Mouse (Mus musculus): Measurements from ENCODE around the gene Mansc4. TPM values are rescaled to one million over a fixed set of nuclear protein-coding genes. Genes with fewer than 3 reads are reported as not detected.

The Mansc4 gene
- total and polyA plus RNA-seq, 3 experiments, result not detected

GRCm38 (mm10) chr6:147032303-147032925 is 54.4 kb downstream of the Mansc4 start, which contains the start of gene Rep15:
Gene Rep15, plus strand, starts transcription at chr6:147032584.
- TF ChIP-seq CTCF (IDR thresholded peaks at IDR 0.05), result no peak
- no peak for TF ChIP-seq POLR2A (IDR thresholded peaks at IDR 0.05; ENCODE audit: insufficient read depth, low read depth, low read length)
- no peak for TF ChIP-seq EP300 (IDR thresholded peaks at IDR 0.05; ENCODE audit: insufficient read depth, low read depth, low read length)
- peaks cover 2% of the 10 kb centered on the region; the same call in 1 of the 2 replicates for H3K36me3 ChIP-seq (ENCODE audit: control insufficient read depth, insufficient read depth, low read length)
- H3K79me2 ChIP-seq (replicated peaks; ENCODE audit: control insufficient read depth, insufficient read depth, low read length), result no peaks in the 10 kb centered on the region
- H3K27ac ChIP-seq, result no peak within 1 kb of the TSS
- 72% methylated on average over 13 of the region's 13 CpGs for WGBS
- H3K4me3 ChIP-seq, result no peak within 1 kb of the TSS
- H3K9ac ChIP-seq (ENCODE audit: low read depth, low read length), result no peak within 1 kb of the TSS
- H3K4me1 ChIP-seq (ENCODE audit: control insufficient read depth, insufficient read depth, low read length), result no peaks in the 10 kb centered on the region
- H3K27me3 ChIP-seq (ENCODE audit: control insufficient read depth, insufficient read depth, low read length), result no peaks in the 10 kb centered on the region
- intact Hi-C loops (cut with DNase I), result no loop called here
- DNase-seq, result no peak

DNA sequence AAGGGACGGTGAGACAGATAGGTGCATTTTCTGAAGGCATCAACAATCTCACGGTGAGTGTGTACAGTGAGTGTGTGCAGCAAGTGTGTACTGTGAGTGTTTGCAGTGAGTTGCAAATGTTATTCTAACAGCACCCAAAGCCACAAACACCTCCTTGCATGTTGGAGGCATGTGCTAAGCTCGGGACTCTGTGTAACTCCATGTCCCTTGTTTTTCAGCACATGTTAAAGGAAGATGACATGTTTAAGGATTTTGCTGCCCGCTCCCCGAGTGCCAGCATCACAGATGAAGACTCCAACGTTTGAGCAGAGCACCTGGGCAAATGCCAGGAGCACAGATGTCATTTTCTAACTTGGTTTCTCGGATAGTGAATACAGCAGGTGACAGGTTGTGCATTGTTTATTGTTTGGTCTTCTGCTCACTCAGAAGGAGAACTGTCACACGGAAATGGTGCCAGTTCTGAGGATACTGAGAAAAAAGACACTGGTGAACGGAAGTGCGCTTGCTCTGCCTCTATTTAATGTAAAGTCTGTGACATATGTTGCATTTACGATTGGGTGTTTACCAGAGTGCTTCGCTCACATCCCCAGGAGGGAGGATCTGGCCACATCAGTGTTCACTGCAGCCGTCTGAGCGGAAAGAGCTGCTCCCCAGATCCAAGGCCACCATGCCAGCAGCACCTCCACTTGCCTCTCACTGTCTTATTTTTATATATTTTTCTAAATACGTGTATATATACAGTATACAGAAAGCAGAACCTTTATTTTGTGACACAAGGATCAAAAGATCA is 56.5 kb downstream of the Mansc4 start:
- H3K27me3 ChIP-seq (ENCODE audit: control insufficient read depth, insufficient read depth, low read length), result no peaks in the 10 kb centered on the region
- H3K36me3 ChIP-seq (ENCODE audit: control insufficient read depth, insufficient read depth, low read length), result peaks cover 2% of the 10 kb centered on the region; the same call in 1 of the 2 replicates
- H3K4me1 ChIP-seq (ENCODE audit: control insufficient read depth, insufficient read depth, low read length), result no peaks in the 10 kb centered on the region
- TF ChIP-seq POLR2A (IDR thresholded peaks at IDR 0.05; ENCODE audit: insufficient read depth, low read depth, low read length), result no peak
- TF ChIP-seq EP300 (IDR thresholded peaks at IDR 0.05; ENCODE audit: insufficient read depth, low read depth, low read length), result no peak
- no peak for TF ChIP-seq CTCF (IDR thresholded peaks at IDR 0.05)
- peak overlapping the region; percentile 24 for H3K27ac ChIP-seq
- no peak overlapping the region; the same call in 1 of the 2 replicates for H3K9ac ChIP-seq (ENCODE audit: low read depth, low read length)
- 82% methylated on average over 15 of the region's 15 CpGs for WGBS
- no peak for DNase-seq
- intact Hi-C loops (cut with DNase I), result no loop called here
- H3K79me2 ChIP-seq (replicated peaks; ENCODE audit: control insufficient read depth, insufficient read depth, low read length), result no peaks in the 10 kb centered on the region
- H3K4me3 ChIP-seq, result no peak overlapping the region

DNA sequence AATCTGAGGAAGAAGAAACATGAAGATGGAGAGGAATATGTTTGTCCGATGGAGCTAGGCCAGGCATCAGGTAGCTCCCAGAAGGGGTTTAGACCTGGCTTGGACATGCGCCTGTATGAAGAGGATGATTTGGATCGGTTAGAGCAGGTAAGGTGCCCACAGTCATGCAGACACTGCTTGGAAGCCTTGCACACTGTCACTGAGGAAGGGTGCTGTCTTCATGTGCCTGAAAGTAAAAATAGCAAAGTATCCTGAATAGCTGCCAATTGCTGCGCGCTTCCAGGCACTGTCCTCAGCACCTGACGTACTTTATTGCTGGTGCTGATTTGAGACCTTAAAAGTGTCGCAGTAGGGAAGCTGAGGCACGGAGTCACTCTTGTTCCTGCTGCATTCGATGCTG is 57.2 kb downstream of the Mansc4 start:
- Histone ChIP-seq H3K27me3 (ENCODE audit: control insufficient read depth, insufficient read depth, low read length) (no peaks in the 10 kb centered on the region), H3K27ac (peak overlapping the region; percentile 40), H3K4me3 (no peak overlapping the region), H3K9ac (ENCODE audit: low read depth, low read length) (no peak overlapping the region), H3K79me2 (replicated peaks; ENCODE audit: control insufficient read depth, insufficient read depth, low read length) (no peaks in the 10 kb centered on the region), H3K36me3 (ENCODE audit: control insufficient read depth, insufficient read depth, low read length) (peaks cover 2% of the 10 kb centered on the region; the same call in 1 of the 2 replicates), H3K4me1 (ENCODE audit: control insufficient read depth, insufficient read depth, low read length) (no peaks in the 10 kb centered on the region)
- 78% methylated on average over 9 of the region's 9 CpGs for WGBS
- TF ChIP-seq POLR2A (IDR thresholded peaks at IDR 0.05; ENCODE audit: insufficient read depth, low read depth, low read length), result peak; percentile 39
- TF ChIP-seq EP300 (IDR thresholded peaks at IDR 0.05; ENCODE audit: insufficient read depth, low read depth, low read length), result peak; percentile 31; the same call in 1 of the 2 replicates
- TF ChIP-seq CTCF (IDR thresholded peaks at IDR 0.05), result no peak
- peak; percentile 30 to 55 for DNase-seq
- intact Hi-C loops (cut with DNase I), result no loop called here

DNA sequence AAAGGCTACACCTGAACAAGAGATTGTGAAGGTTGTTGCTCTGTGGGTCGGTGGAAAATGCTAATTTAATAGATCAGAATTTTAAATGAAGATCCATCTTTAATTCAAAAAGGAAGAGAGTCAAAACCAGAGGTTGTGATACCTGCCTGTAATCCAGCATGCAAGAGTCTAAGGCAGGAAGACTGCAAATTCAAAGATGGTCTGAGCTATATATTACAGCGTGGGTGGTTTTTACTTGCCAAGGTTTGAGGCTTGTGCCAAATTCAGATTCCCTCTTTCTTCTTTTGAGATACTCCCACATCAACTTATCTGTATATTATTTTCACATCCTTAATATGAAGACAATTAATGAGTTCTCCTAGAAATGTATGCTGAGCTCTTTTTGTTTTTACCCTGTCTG is 58.4 kb downstream of the Mansc4 start:
- H3K27ac ChIP-seq, result no peak overlapping the region
- WGBS, result 85% methylated on average over 2 of the region's 2 CpGs
- H3K36me3 ChIP-seq (ENCODE audit: control insufficient read depth, insufficient read depth, low read length), result peaks cover 2% of the 10 kb centered on the region; the same call in 1 of the 2 replicates
- no peaks in the 10 kb centered on the region for H3K27me3 ChIP-seq (ENCODE audit: control insufficient read depth, insufficient read depth, low read length)
- no peaks in the 10 kb centered on the region for H3K79me2 ChIP-seq (replicated peaks; ENCODE audit: control insufficient read depth, insufficient read depth, low read length)
- DNase-seq, result no peak
- TF ChIP-seq CTCF (IDR thresholded peaks at IDR 0.05) (no peak), EP300 (IDR thresholded peaks at IDR 0.05; ENCODE audit: insufficient read depth, low read depth, low read length) (no peak), POLR2A (IDR thresholded peaks at IDR 0.05; ENCODE audit: insufficient read depth, low read depth, low read length) (no peak)
- no peak overlapping the region for H3K4me3 ChIP-seq
- no peak overlapping the region for H3K9ac ChIP-seq (ENCODE audit: low read depth, low read length)
- H3K4me1 ChIP-seq (ENCODE audit: control insufficient read depth, insufficient read depth, low read length), result peaks cover under 1% of the 10 kb centered on the region
- intact Hi-C loops (cut with DNase I), result no loop called here

Other genes with a start within 250 kb of the Mansc4 start
- 1 to 10 TPM; 2.0 TPM for gene Smco2, start 236.9 kb downstream of the Mansc4 start, total RNA-seq (2021)
- gene Smco2, start 236.9 kb downstream of the Mansc4 start, polyA plus RNA-seq (2012; rRNA removed), result 0.47 and 0.76 TPM in 2 replicates
- gene Ppfibp1, start 198.5 kb downstream of the Mansc4 start, total RNA-seq (2021), result 100 to 1,000 TPM; 102 to 128 TPM
- 15.4 and 33.7 TPM in 2 replicates for gene Ppfibp1, start 198.5 kb downstream of the Mansc4 start, polyA plus RNA-seq (2012; rRNA removed)
- gene 1700034J05Rik, start 132.6 kb downstream of the Mansc4 start, total RNA-seq (2021), result not detected
- not detected in 2 replicates for gene 1700034J05Rik, start 132.6 kb downstream of the Mansc4 start, polyA plus RNA-seq (2012; rRNA removed)
- under 1 TPM; 0.86 to 0.96 TPM for gene Rep15, start 54.4 kb downstream of the Mansc4 start, total RNA-seq (2021)
- 0.12 and 0.56 TPM in 2 replicates for gene Rep15, start 54.4 kb downstream of the Mansc4 start, polyA plus RNA-seq (2012; rRNA removed)
- gene Mrps35, start 44.3 kb downstream of the Mansc4 start, total RNA-seq (2021), result 100 to 1,000 TPM; 168 to 170 TPM
- 28.7 and 38.2 TPM in 2 replicates for gene Mrps35, start 44.3 kb downstream of the Mansc4 start, polyA plus RNA-seq (2012; rRNA removed)
- 1 to 10 TPM; 4.7 to 5.8 TPM for gene Klhl42, start 4.3 kb upstream of the Mansc4 start, total RNA-seq (2021)
- gene Klhl42, start 4.3 kb upstream of the Mansc4 start, polyA plus RNA-seq (2012; rRNA removed), result 4.0 and 5.1 TPM in 2 replicates
- gene Pthlh, start 177.2 kb upstream of the Mansc4 start, total RNA-seq (2021), result 1 to 10 TPM; 1.3 to 2.3 TPM
- gene Pthlh, start 177.2 kb upstream of the Mansc4 start, polyA plus RNA-seq (2012; rRNA removed), result 1.1 and 1.7 TPM in 2 replicates